ENCODE assay signal across 17 mouse cellular contexts in the genomic region with DNA sequence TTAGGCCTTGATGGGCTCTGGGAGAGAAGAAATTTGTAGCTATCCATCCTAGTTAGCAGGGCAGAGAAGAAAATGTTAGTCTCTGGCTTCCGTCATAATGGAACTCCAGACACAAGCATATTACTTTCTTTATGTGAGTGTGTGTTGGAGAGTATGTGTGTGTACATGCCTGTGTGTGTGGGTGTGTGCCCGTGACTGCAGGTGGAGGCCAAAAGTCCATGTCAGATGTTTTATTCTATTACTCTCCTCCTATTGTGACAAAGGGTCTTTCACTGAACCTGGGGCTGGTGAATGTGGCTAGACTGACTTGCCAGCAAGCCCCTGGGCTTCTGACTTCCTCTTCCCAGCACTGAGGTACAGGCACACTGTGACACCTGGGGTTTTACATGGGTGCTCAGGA.
DNase-seq lines count a peak whose midpoint lies in the region; ATAC-seq and TF ChIP-seq lines count a peak whose summit lies in the region.
"Had no signal": no experiment of that assay in that cellular context is flagged by ENCODE, and none has a peak within 500 bp of the region (broad histone marks: within the 10 kb centered on the region; RNA-seq: fewer than 3 reads in every experiment).

No protein-coding gene starts in this region.

- H3K4me2 ChIP-seq in intestine, postnatal 0 days (replicated peaks; ENCODE audit: low read depth) = no peak overlapping the region
- no peak overlapping the region for H3K4me2 ChIP-seq in intestine, embryonic 15.5 days (replicated peaks)
- H3K4me2 ChIP-seq: embryonic facial prominence, embryonic 12.5 days; embryonic facial prominence, embryonic 15.5 days had no signal

- no peaks in the 10 kb centered on the region for H3K9me3 ChIP-seq in intestine, postnatal 0 days (ENCODE audit: control insufficient read depth)
- H3K9me3 ChIP-seq in intestine, embryonic 15.5 days = no peaks in the 10 kb centered on the region
- H3K9me3 ChIP-seq in E14TG2a.4 (ENCODE audit: low read length) = peaks cover 27% of the 10 kb centered on the region
- H3K9me3 ChIP-seq: embryonic facial prominence, embryonic 12.5 days; embryonic facial prominence, embryonic 15.5 days; heart, embryonic 10.5 days; hindbrain, embryonic 12.5 days; hindbrain, embryonic 15.5 days had no signal

- 53% methylated on average over 2 of the region's 2 CpGs for WGBS in intestine, postnatal 0 days
- 51% methylated on average over 2 of the region's 2 CpGs for WGBS in intestine, embryonic 15.5 days
- WGBS in small intestine, adult 2 months = 44% methylated on average over 2 of the region's 2 CpGs

- ATAC-seq in intestine, postnatal 0 days = no peak
- no peak for ATAC-seq in intestine, embryonic 15.5 days
- ATAC-seq: activated CD4-positive, CD25-positive, alpha-beta regulatory T cell, adult 4 months; forebrain, embryonic 14.5 days; forebrain, postnatal 0 days; intestine, embryonic 16.5 days had no signal

- peak overlapping the region; percentile 50; the same call in 1 of the 2 replicates for H3K27ac ChIP-seq in intestine, postnatal 0 days (ENCODE audit: low read depth, low read length)
- H3K27ac ChIP-seq in intestine, embryonic 15.5 days = no peak overlapping the region
- peak overlapping the region; percentile 66 for H3K27ac ChIP-seq in small intestine, adult 2 months (ENCODE audit: insufficient read depth, low read depth, low read length)
- H3K27ac ChIP-seq: embryonic facial prominence, embryonic 12.5 days; embryonic facial prominence, embryonic 15.5 days; gastrocnemius, adult 2 months; heart, embryonic 10.5 days; hindbrain, embryonic 12.5 days; hindbrain, embryonic 15.5 days had no signal

- H3K27me3 ChIP-seq in intestine, postnatal 0 days (replicated peaks; ENCODE audit: control insufficient read depth, insufficient read depth, low read length) = no peaks in the 10 kb centered on the region
- no peaks in the 10 kb centered on the region for H3K27me3 ChIP-seq in intestine, embryonic 15.5 days (replicated peaks)
- H3K27me3 ChIP-seq in E14TG2a.4 (ENCODE audit: insufficient read depth, low read length) = no peaks in the 10 kb centered on the region
- no peaks in the 10 kb centered on the region for H3K27me3 ChIP-seq in small intestine, adult 2 months (ENCODE audit: control insufficient read depth, insufficient read depth, low read length)
- H3K27me3 ChIP-seq: embryonic facial prominence, embryonic 15.5 days; hindbrain, embryonic 12.5 days; hindbrain, embryonic 15.5 days had no signal

- H3K9ac ChIP-seq in intestine, postnatal 0 days (ENCODE audit: low read depth, low read length) = no peak overlapping the region
- no peak overlapping the region for H3K9ac ChIP-seq in intestine, embryonic 15.5 days
- H3K9ac ChIP-seq: embryonic facial prominence, embryonic 12.5 days; embryonic facial prominence, embryonic 15.5 days; forebrain, postnatal 0 days; hindbrain, embryonic 12.5 days; hindbrain, embryonic 15.5 days had no signal

- no peak for DNase-seq in MN1 (ENCODE audit: low spot score)
- DNase-seq in adrenal gland, postnatal 10 days = no peak
- DNase-seq: cerebellum, adult 11 months; forebrain, postnatal 0 days had no signal

- no peak for TF ChIP-seq POLR2A in small intestine, adult 2 months (IDR thresholded peaks at IDR 0.05; ENCODE audit: low read depth, low read length)

- no peak overlapping the region for H3K4me3 ChIP-seq in intestine, postnatal 0 days (ENCODE audit: low read depth, low read length)
- no peak overlapping the region for H3K4me3 ChIP-seq in intestine, embryonic 15.5 days (replicated peaks)
- H3K4me3 ChIP-seq in E14TG2a.4 (replicated peaks; ENCODE audit: low read length) = peak overlapping the region; percentile 8; the same call in 1 of the 2 replicates
- H3K4me3 ChIP-seq in small intestine, adult 2 months (ENCODE audit: low read depth, low read length) = no peak overlapping the region
- H3K4me3 ChIP-seq: embryonic facial prominence, embryonic 12.5 days; embryonic facial prominence, embryonic 15.5 days; gastrocnemius, adult 2 months; heart, embryonic 10.5 days; hindbrain, embryonic 12.5 days; hindbrain, embryonic 15.5 days had no signal

- TF ChIP-seq CTCF in intestine, postnatal 0 days (IDR thresholded peaks at IDR 0.05; ENCODE audit: low read depth) = no peak
- TF ChIP-seq CTCF in E14TG2a.4 (conservative IDR thresholded peaks at IDR 0.05; ENCODE audit: low read length) = no peak
- no peak for TF ChIP-seq CTCF in small intestine, adult 2 months (IDR thresholded peaks at IDR 0.05; ENCODE audit: extremely low read depth, insufficient read length, insufficient replicate concordance, low read depth, low read length)

- H3K36me3 ChIP-seq in intestine, postnatal 0 days (ENCODE audit: control insufficient read depth, insufficient read depth) = no peaks in the 10 kb centered on the region
- no peaks in the 10 kb centered on the region for H3K36me3 ChIP-seq in intestine, embryonic 15.5 days
- peaks cover 23% of the 10 kb centered on the region for H3K36me3 ChIP-seq in E14TG2a.4 (ENCODE audit: insufficient read depth, low read length)
- no peaks in the 10 kb centered on the region for H3K36me3 ChIP-seq in small intestine, adult 2 months (ENCODE audit: control insufficient read depth, insufficient read depth, low read length)
- H3K36me3 ChIP-seq: embryonic facial prominence, embryonic 12.5 days; embryonic facial prominence, embryonic 15.5 days; heart, embryonic 10.5 days; hindbrain, embryonic 12.5 days; hindbrain, embryonic 15.5 days had no signal

- peaks cover 12% of the 10 kb centered on the region; the same call in 1 of the 2 replicates for H3K4me1 ChIP-seq in intestine, postnatal 0 days (replicated peaks; ENCODE audit: control insufficient read depth, insufficient read depth, low read length)
- H3K4me1 ChIP-seq in intestine, embryonic 15.5 days (replicated peaks) = 0 out of 2 replicates have a peak, but pooled peaks cover 11% of the 10 kb centered on the region
- peaks cover 32% of the 10 kb centered on the region for H3K4me1 ChIP-seq in E14TG2a.4 (replicated peaks; ENCODE audit: low read depth, low read length)
- H3K4me1 ChIP-seq in small intestine, adult 2 months (ENCODE audit: control insufficient read depth, insufficient read depth, insufficient read length, low read length) = peaks cover 11% of the 10 kb centered on the region; the same call in 1 of the 2 replicates
